Mouse (Mus musculus) thymus, postnatal 0 days (tissue): Measurements from ENCODE around the gene Trhr2. TPM values are rescaled to one million over a fixed set of nuclear protein-coding genes. Genes with fewer than 3 reads are reported as not detected.

ENCODE experiments used
- DNase-seq: peaks from one replicate; pipeline ENCODE4 v3.0.0-alpha.2; 2015; ENCODE audit warnings: low spot score
- polyA plus RNA-seq: library from polyadenylated mRNA; unstranded; fragments of >200 nt; fragmentation: Nextera tagmentation; extraction: Ambion mirVana; gene quantifications from 2 replicates; pipeline ENCODE4 v1.2.1, GENCODE M21; 2015

Gene Trhr2
- polyA plus RNA-seq, 1 experiment from 2014 or later: not detected

DNA sequence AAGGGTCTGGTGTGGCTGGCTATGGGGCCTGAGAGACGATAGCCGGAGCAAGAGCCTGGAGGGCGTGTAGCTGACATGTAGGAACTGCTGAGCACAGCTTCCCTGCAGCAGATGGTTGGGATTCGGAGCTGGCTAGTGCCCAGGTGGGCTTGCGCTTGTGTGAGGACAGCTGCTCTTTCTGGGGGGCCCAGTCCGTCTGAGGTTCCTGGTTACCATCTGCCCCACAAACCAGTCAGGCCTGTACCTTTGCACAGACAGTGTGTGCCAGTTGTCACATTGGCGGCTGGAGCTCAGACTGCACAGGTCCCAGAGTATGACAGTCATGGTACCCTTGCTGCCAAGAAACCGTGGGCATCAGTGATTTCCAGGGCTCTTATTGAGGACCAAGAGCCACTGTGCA is 52.7 kb downstream of the Trhr2 start:
- no peak for DNase-seq

Other genes starting within 250 kb of the Trhr2 start
- gene Zfpm1, start 78.6 kb downstream of the Trhr2 start, polyA plus RNA-seq: 3.9 and 5.4 TPM in 2 replicates
- gene Zc3h18, start 15.9 kb upstream of the Trhr2 start, polyA plus RNA-seq: 41.0 and 41.7 TPM in 2 replicates
- gene Il17c, start 61.3 kb upstream of the Trhr2 start, polyA plus RNA-seq: 0.26 and 0.37 TPM in 2 replicates
- 540 and 564 TPM in 2 replicates for gene Cyba, start 72.2 kb upstream of the Trhr2 start, polyA plus RNA-seq
- gene Mvd, start 82.7 kb upstream of the Trhr2 start, polyA plus RNA-seq: 17.4 and 19.5 TPM in 2 replicates
- gene Snai3, start 100.0 kb upstream of the Trhr2 start, polyA plus RNA-seq: 37.5 TPM in 2 replicates
- 98.0 and 108 TPM in 2 replicates for gene Rnf166, start 115.3 kb upstream of the Trhr2 start, polyA plus RNA-seq
- gene Ctu2, start 115.4 kb upstream of the Trhr2 start, polyA plus RNA-seq: 72.9 and 75.3 TPM in 2 replicates
- gene Piezo1, start 190.6 kb upstream of the Trhr2 start, polyA plus RNA-seq: 5.2 and 6.9 TPM in 2 replicates
- gene Cdt1, start 207.3 kb upstream of the Trhr2 start, polyA plus RNA-seq: 50.6 and 51.1 TPM in 2 replicates
- 173 and 174 TPM in 2 replicates for gene Aprt, start 216.2 kb upstream of the Trhr2 start, polyA plus RNA-seq